Mouse (Mus musculus) heart, postnatal 25 days (tissue): ENCODE measurements around the gene Gm13306. TPM values are rescaled to one million over a fixed set of nuclear protein-coding genes. Genes with fewer than 3 reads are reported as not detected.
"Not testable (repeated sequence)": the region's sequence is repeated elsewhere in the genome, so short reads cannot be mapped to it uniquely, and the experiment has no call there.

Experiments used
- DNase-seq: peaks from one replicate; pipeline ENCODE4 v3.0.0; 2022; ENCODE audit warnings: low spot score
- intact Hi-C: fragments of 180-260 bp; cut with DNase I; formaldehyde crosslinking; loops from one replicate; pipeline ENCODE4 v1.15.1; 2025
- total RNA-seq, 2 experiments: library from RNA; stranded (reverse); gene quantifications; 2 replicates each; pipeline ENCODE4 v1.2.3; 2021

Gene Gm13306
- not detected for total RNA-seq

- DNase-seq, intact Hi-C loops: not testable (repeated sequence)
These were observed at the start of gene Gm13306 for GRCm38 (mm10) chr4:42153136-42153535. Gm13306 (plus strand) TSS chr4:42153436.

DNA sequence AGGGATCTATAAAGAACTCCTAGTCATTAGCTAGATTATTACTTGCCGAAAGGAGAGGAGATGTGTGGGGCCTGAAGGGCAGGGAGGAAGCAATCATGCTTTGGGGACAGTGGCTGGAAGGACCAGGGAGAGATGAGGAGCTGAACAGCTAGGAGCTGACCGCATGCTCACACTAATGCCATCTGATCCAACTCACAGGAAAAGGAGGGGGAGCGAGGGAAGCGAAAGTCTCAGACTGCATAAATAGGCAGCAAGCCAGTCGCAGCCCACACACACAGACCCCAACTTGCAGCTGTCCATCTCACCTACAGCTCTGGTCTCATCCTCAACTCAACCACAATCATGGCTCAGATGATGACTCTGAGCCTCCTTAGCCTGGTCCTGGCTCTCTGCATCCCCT is 38.7 kb upstream of the Gm13306 start, which contains the start of gene Gm13304:
Gm13304 (plus strand) TSS at position 301 of the 400 bp plus-strand sequence.
- intact Hi-C loops: not testable (repeated sequence)

GRCm38 (mm10) chr4:42168503-42168902 is 15.3 kb downstream of the Gm13306 start, which contains the start of gene Gm13305:
Gm13305 (minus strand) TSS chr4:42168603.
- DNase-seq, intact Hi-C loops: not testable (repeated sequence)

More for the DNA sequence above, 38.7 kb upstream of the Gm13306 start, which contains the start of gene Gm13304:
- not testable (repeated sequence) for DNase-seq

DNA sequence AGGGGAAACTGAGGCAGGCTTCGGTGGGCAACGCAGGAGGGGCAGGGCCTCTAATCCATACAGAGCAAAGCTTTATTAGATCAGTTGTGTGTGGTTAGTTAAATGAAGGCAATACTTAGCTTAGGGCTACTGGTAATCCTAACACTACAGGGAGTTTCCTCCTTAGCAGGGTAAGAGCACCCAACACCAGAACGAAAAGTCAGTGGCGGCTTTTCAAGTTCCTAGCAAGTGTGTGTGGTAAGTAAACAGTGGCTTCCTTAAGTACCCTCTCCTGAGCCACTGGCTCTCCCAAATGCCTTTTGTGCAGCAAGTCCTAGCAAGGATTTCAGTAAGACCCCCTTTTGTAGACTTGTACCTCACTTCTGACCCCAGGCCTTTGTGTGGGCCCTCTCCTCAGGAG is 25.0 kb downstream of the Gm13306 start:
- DNase-seq, intact Hi-C loops: not testable (repeated sequence)

DNA sequence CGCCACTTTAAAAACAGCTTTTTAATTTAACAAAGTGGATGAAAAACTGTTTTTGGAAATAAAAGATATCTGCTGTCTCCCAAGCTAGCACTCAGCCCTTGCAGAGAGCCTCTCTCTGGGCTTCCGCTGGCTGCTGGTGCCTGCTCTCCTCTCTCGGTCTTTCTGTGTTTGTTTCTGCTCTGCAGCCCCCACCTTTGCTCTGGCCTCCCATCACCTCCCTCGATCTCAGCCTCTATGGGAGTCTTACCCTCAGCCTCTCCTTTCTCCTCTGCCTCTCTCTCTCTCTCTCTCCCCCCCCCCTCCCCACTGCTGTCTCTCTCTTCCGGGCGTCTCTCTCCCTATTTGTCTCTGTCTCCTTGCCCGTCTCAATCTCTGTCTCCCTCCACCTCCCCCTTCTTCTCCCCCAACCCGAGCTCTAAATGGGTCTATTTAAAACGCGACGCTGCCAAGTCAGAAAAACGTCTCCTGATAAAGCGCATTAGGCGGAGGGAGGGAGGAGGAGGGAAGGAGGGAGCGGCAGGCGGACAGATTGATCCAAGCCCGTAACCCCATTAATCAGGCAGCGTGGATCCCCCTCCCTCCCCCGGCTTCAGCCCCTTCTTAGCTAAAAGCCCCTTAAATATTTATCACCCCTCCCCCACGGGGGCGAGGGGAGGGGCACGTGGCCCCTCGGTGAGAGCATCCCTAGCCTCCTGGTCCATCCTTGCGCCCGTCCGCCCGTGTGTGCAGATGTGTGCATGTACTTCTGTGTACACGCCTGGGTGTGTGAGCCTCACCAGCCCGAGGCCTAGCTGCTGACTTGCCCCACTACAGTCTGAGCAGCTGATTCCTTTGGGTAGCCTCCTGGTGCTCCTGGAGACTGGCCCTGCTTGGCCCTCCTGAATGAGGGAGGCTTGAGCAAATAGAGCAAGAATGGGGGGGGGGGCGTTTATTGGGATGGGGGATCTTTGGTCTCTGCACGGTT is 30.3 kb downstream of the Gm13306 start:
- intact Hi-C loops, DNase-seq: not testable (repeated sequence)

DNA sequence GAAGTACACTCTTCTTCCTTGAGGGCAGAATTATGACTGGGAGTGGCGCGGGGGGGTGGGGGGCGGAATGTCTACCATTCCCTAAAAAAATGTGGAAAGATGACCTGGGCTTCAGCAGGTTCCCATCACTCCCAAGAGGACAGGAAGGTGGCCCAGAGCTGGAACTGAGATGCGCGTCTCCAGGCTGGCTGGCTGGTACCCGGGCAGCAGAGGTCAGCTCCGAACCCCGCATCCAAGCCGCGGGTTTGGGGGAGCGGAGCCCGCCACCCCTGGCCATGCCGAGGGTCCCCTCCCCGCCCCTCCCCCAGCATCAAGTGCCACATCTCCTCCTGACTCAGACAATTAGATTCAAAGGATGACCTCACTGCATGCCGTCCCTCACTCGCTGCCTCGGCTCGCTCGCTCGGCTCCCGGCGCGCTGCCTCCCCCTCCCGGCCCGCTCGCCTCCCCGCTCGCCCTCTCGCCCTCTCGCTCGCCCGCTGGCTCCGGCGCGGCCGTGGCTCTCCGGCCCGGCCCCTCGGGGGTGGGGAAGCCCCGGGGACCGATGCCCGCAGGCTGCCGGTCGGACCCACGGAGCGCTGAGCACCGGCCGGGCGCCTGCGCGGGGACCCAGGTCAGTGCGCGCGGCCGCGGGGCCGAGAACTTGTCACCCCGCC is 31.2 kb downstream of the Gm13306 start:
- intact Hi-C loops: not testable (repeated sequence)

GRCm38 (mm10) chr4:42184980-42185372 is 31.7 kb downstream of the Gm13306 start:
- DNase-seq, intact Hi-C loops: not testable (repeated sequence)

More for the DNA sequence above, 31.2 kb downstream of the Gm13306 start:
- DNase-seq: not testable (repeated sequence)

Other genes with a start within 250 kb of the Gm13306 start
- gene Gm21541, start 249.8 kb upstream of the Gm13306 start, total RNA-seq: not detected
- under 1 TPM; 0.39 to 0.53 TPM for gene Gm20878, start 211.9 kb upstream of the Gm13306 start, total RNA-seq
- gene Fam205a4, start 187.4 kb upstream of the Gm13306 start, total RNA-seq: not detected
- gene Gm21093, start 118.7 kb upstream of the Gm13306 start, total RNA-seq: not detected
- not detected for gene Gm3893, start 62.2 kb upstream of the Gm13306 start, total RNA-seq
- 10 to 100 TPM; 25.8 to 31.6 TPM for gene Gm13304, start 38.6 kb upstream of the Gm13306 start, total RNA-seq
- not detected for gene Gm13305, start 15.2 kb downstream of the Gm13306 start, total RNA-seq
- under 1 TPM in 1 of 2 experiments, not detected in 1; 0.14 TPM for gene Gm10600, start 87.2 kb downstream of the Gm13306 start, total RNA-seq
- gene Ccl21b, start 102.3 kb downstream of the Gm13306 start, total RNA-seq: not detected
- not detected for gene Gm21953, start 140.8 kb downstream of the Gm13306 start, total RNA-seq
- under 1 TPM in 1 of 2 experiments, not detected in 1; 0.08 TPM for gene Fam205a3, start 164.9 kb downstream of the Gm13306 start, total RNA-seq